Mouse (Mus musculus) testis, adult 10 weeks (tissue): ENCODE data around the gene Tcl1b4. TPM values are rescaled to one million over a fixed set of nuclear protein-coding genes. Genes with fewer than 3 reads are reported as not detected.

Experiments
- polyA plus RNA-seq: library from polyadenylated mRNA; stranded (reverse); fragments of 350-450 nt; fragmentation: Illumina TruSeq; extraction: RNeasy Lipid Tissue Mini Kit (QIAGEN cat#74804); gene quantifications from one replicate; pipeline ENCODE4 v1.2.3, GENCODE M21; 2014; ENCODE audit warnings: low read depth, low replicate concordance

The Tcl1b4 gene
- 0.14 TPM for polyA plus RNA-seq

GRCm38 (mm10) chr12:105201657-105202056 lies at the start of gene Tcl1b4:
TSS of gene Tcl1b4 (plus strand) at chr12:105201957.

GRCm38 (mm10) chr12:105159390-105159789 lies 42.4 kb upstream of the Tcl1b4 start, which contains the start of gene Tcl1b1:
TSS of gene Tcl1b1 (plus strand) at chr12:105159690.

GRCm38 (mm10) chr12:105176044-105176443 lies 25.7 kb upstream of the Tcl1b4 start, which contains the start of gene Tcl1b5:
TSS of gene Tcl1b5 (plus strand) at chr12:105176344.

DNA sequence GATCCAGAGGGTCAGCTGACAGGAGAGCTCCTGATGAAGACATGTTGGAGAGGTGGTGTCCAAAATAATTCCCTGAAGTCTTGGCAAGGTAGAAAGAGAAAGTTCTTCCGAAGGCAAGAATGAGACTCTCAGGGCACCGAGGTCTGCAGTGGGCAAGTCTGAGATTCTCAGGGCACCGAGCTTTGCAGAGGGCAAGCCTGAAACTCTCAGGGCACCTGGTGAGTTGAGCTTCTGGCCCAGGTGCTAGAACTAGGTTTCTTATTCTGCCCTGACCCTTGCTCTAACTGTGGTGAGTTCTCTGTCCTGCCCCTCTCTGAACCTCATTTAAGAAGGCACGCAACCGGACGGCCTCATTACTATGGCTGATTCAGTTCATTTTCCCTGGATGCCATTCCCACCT lies 11.0 kb upstream of the Tcl1b4 start, which contains the start of gene Tcl1b3:
TSS of gene Tcl1b3 (plus strand) at position 301 of the 400 bp plus-strand sequence.

DNA sequence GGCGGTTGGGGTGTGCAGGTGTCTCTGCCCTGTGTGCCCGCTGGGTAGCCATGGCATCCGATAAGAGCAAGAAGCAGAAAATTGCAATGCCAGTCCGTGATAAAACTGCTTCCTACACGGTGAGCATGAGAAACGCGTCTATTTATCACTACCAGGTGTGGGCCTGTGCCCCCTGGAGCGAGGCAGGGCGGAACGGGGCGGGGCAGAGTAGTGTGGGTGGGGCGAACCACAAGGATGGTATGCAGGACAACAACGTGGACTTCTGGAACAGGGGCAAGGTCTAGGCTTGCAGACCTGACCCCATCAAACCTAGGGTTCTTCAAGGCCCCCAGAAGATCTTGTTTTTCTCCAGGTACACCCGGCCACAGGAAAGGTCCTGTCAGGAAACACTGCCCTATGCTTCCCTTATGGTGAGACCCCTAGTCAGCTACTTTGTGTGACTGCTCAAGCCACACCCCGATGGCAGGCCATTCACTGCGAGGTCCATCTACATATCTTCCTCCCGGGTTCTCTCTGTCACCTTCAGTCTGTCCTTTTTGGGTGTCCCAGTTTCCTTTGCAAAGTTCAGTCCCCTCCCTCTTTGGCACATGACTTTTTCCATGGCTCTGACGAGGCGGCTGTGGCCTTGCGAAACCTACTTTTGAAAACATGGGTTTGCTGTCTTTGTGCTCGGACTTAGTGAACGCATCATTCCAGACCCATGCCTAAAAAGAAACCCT lies 21.0 kb downstream of the Tcl1b4 start, which contains the start of gene Tcl1:
TSS of gene Tcl1 (minus strand) at position 193 of the 719 bp plus-strand sequence.

Other genes with a start within 250 kb of the Tcl1b4 start
- gene Syne3, start 192.1 kb upstream of the Tcl1b4 start, polyA plus RNA-seq, result 1.3 TPM
- 4.1 TPM for gene Glrx5, start 169.3 kb upstream of the Tcl1b4 start, polyA plus RNA-seq
- gene Tcl1b2, start 55.9 kb upstream of the Tcl1b4 start, polyA plus RNA-seq, result not detected
- gene Tcl1b1, start 42.3 kb upstream of the Tcl1b4 start, polyA plus RNA-seq, result not detected
- gene Tcl1b5, start 25.6 kb upstream of the Tcl1b4 start, polyA plus RNA-seq, result not detected
- not detected for gene Tcl1b3, start 10.9 kb upstream of the Tcl1b4 start, polyA plus RNA-seq
- 0.15 TPM for gene Tcl1, start 20.8 kb downstream of the Tcl1b4 start, polyA plus RNA-seq
- not detected for gene Tunar, start 131.9 kb downstream of the Tcl1b4 start, polyA plus RNA-seq